Mouse (Mus musculus) heart, embryonic 11.5 days (tissue): Measurements from ENCODE around the gene Mybpc3. TPM values are rescaled to one million over a fixed set of nuclear protein-coding genes. Genes with fewer than 3 reads are reported as not detected.
"Not testable (repeated sequence)": the region's sequence is repeated elsewhere in the genome, so short reads cannot be mapped to it uniquely, and the experiment has no call there.

Experiments
- ATAC-seq: fragments of 200-750 bp; cut with Nextera tagmentation; replicated peaks from 2 replicates; pipeline ENCODE4 v1.8.0; 2017; ENCODE audit warnings: moderate library complexity; ENCODE audit not compliant: insufficient number of reproducible peaks, low FRiP score, low TSS enrichment
- H3K27ac ChIP-seq: fragments of 300-500 bp; sonication (generic); 2 replicates; pipeline ENCODE4 v1.5.1; 2014; ENCODE audit warnings: mild to moderate bottlenecking, low read depth, low read length
- H3K27me3 ChIP-seq: fragments of 300-500 bp; sonication (generic); 2 replicates; pipeline ENCODE4 v1.6.1; 2014; ENCODE audit warnings: mild to moderate bottlenecking, low read length, mixed read lengths; ENCODE audit not compliant: control insufficient read depth, insufficient read depth
- H3K36me3 ChIP-seq: fragments of 300-500 bp; sonication (generic); 2 replicates; pipeline ENCODE4 v1.6.1; 2014; ENCODE audit warnings: mild to moderate bottlenecking, low read length, moderate library complexity, mixed read lengths; ENCODE audit not compliant: control insufficient read depth, insufficient read depth
- H3K4me1 ChIP-seq: fragments of 300-500 bp; sonication (generic); 2 replicates; pipeline ENCODE4 v1.6.1; 2014; ENCODE audit warnings: low read length; ENCODE audit not compliant: control insufficient read depth, insufficient read depth
- H3K4me2 ChIP-seq: fragments of 300-500 bp; sonication (generic); 2 replicates; pipeline ENCODE4 v1.6.1; 2014; ENCODE audit warnings: mild to moderate bottlenecking, moderate library complexity
- H3K4me3 ChIP-seq: fragments of 300-500 bp; sonication (generic); 2 replicates; pipeline ENCODE4 v1.5.1; 2014; ENCODE audit warnings: low read depth, low read length
- H3K9ac ChIP-seq: fragments of 300-500 bp; sonication (generic); 2 replicates; pipeline ENCODE4 v1.6.1; 2014; ENCODE audit warnings: mild to moderate bottlenecking, low read depth, low read length, moderate library complexity
- H3K9me3 ChIP-seq: fragments of 300-500 bp; sonication (generic); replicated peaks from 2 replicates; pipeline ENCODE4 v1.6.1; 2016; ENCODE audit warnings: low read length; ENCODE audit not compliant: control insufficient read depth
- WGBS: fragments of 180-500 bp; shearing (Covaris S2); extraction: QIAGEN DNeasy Blood & Tissue Kit; methylation state at CpG from one replicate; pipeline ENCODE4 v1.1.7; 2014; ENCODE audit not compliant: insufficient replicate concordance; 5-methylcytosine and 5-hydroxymethylcytosine counted together
- polyA plus RNA-seq: library from polyadenylated mRNA; unstranded; fragments of >200 nt; fragmentation: Nextera tagmentation; extraction: Ambion mirVana; gene quantifications from 2 replicates; pipeline ENCODE4 v1.2.1, GENCODE M21; 2014

Gene Mybpc3
- polyA plus RNA-seq, 1 experiment from 2014 or later = 470 TPM

- no peak for ATAC-seq
- no peak overlapping the region for H3K4me2 ChIP-seq
- H3K4me3 ChIP-seq = no peak overlapping the region
- H3K4me1 ChIP-seq = peaks cover 7% of the 10 kb centered on the region
- no peaks in the 10 kb centered on the region for H3K27me3 ChIP-seq
- WGBS = 78% methylated on average over 2 of the region's 2 CpGs
- no peaks in the 10 kb centered on the region for H3K9me3 ChIP-seq
- no peaks in the 10 kb centered on the region for H3K36me3 ChIP-seq
- no peak overlapping the region for H3K27ac ChIP-seq
- 0 out of 2 replicates have a peak overlapping the region, but pooled peaks have one; percentile 16 for H3K9ac ChIP-seq
These were observed 19.8 kb upstream of the Mybpc3 start for GRCm38 (mm10) chr2:91098156-91098555.

GRCm38 (mm10) chr2:91101124-91101740 lies 16.7 kb upstream of the Mybpc3 start:
- 0 out of 2 replicates have a peak overlapping the region, but pooled peaks have one; percentile 34 for H3K9ac ChIP-seq
- ATAC-seq = peak; percentile 74; the same call in 1 of the 2 replicates
- no peak overlapping the region for H3K27ac ChIP-seq
- H3K4me2 ChIP-seq = no peak overlapping the region
- no peak overlapping the region for H3K4me3 ChIP-seq
- no peaks in the 10 kb centered on the region for H3K9me3 ChIP-seq
- H3K4me1 ChIP-seq = peaks cover 7% of the 10 kb centered on the region
- no peaks in the 10 kb centered on the region for H3K36me3 ChIP-seq
- no peaks in the 10 kb centered on the region for H3K27me3 ChIP-seq
- 7% methylated on average over 7 of the region's 7 CpGs for WGBS

GRCm38 (mm10) chr2:91108156-91108555 lies 9.8 kb upstream of the Mybpc3 start:
- Histone ChIP-seq H3K9me3 (no peaks in the 10 kb centered on the region), H3K36me3 (no peaks in the 10 kb centered on the region), H3K4me1 (peaks cover 7% of the 10 kb centered on the region), H3K27me3 (no peaks in the 10 kb centered on the region), H3K27ac (no peak overlapping the region), H3K9ac (no peak overlapping the region), H3K4me3 (no peak overlapping the region), H3K4me2 (no peak overlapping the region)
- no peak for ATAC-seq
- WGBS = 52% methylated on average over 3 of the region's 3 CpGs

- Histone ChIP-seq H3K4me1 (peaks cover 7% of the 10 kb centered on the region), H3K9ac (no peak overlapping the region), H3K4me3 (no peak overlapping the region), H3K27ac (no peak overlapping the region), H3K4me2 (no peak overlapping the region), H3K27me3 (no peaks in the 10 kb centered on the region), H3K36me3 (no peaks in the 10 kb centered on the region), H3K9me3 (no peaks in the 10 kb centered on the region)
- 81% methylated on average over 5 of the region's 5 CpGs for WGBS
- no peak for ATAC-seq
These were observed 8.7 kb upstream of the Mybpc3 start for GRCm38 (mm10) chr2:91109241-91109640.

DNA sequence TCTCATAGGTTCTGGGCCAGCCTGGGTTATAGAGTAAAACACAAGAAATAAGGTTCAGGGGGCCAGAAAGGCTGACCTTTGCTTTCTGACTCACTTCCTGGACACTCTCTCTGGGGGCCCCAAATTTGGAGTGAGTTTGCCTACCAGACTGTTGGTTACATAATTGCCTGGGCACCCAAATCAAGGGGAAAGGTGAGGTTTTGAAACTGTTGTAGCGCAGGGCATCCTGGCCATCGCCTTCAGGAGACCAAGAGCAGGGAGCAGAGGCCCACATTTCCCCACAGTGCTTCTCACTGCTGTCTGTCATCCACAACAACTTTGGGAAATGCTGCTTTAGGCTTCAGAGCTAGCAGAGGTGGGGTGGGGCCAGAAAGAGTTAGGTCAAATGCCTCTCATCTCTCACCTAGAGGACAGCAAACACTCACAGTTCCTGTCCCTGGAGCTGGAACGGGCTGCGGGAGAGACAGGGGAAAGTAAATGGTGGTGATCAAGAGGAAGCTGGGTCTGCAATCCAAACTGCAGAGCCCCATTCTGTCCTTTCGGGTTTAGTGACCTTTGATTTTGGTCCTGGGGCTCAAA lies 8.0 kb upstream of the Mybpc3 start:
- H3K4me1 ChIP-seq = peaks cover 7% of the 10 kb centered on the region
- no peak overlapping the region for H3K9ac ChIP-seq
- H3K27ac ChIP-seq = no peak overlapping the region
- no peaks in the 10 kb centered on the region for H3K36me3 ChIP-seq
- H3K9me3 ChIP-seq = no peaks in the 10 kb centered on the region
- no peak overlapping the region for H3K4me2 ChIP-seq
- 88% methylated on average over 5 of the region's 5 CpGs for WGBS
- H3K4me3 ChIP-seq = no peak overlapping the region
- ATAC-seq = no peak
- no peaks in the 10 kb centered on the region for H3K27me3 ChIP-seq

DNA sequence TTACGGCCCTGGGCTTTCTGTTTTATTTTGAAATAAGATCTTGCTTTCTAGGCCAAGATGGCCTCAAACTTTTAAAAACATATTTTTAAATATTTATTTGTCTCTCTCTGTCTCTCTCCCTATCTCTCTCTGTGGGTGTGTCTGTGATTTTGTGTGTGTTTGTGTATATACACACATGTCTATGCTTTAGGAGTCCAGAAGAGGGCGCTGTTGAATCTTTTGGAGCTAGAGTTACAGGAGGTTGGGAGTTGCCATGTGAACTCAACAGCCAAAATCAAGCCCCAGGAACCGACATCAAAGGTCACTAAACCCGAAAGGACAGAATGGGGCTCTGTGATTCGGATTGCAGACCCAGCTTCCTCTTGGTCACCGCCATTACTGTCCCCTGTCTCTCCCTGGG lies 7.5 kb upstream of the Mybpc3 start:
- no peaks in the 10 kb centered on the region for H3K36me3 ChIP-seq
- ATAC-seq = no peak
- no peak overlapping the region for H3K4me2 ChIP-seq
- H3K27ac ChIP-seq = no peak overlapping the region
- H3K9ac ChIP-seq = no peak overlapping the region
- no peaks in the 10 kb centered on the region for H3K27me3 ChIP-seq
- no peak overlapping the region for H3K4me3 ChIP-seq
- H3K4me1 ChIP-seq = peaks cover 7% of the 10 kb centered on the region
- no peaks in the 10 kb centered on the region for H3K9me3 ChIP-seq
- 73% methylated on average over 6 of the region's 6 CpGs for WGBS

GRCm38 (mm10) chr2:91111832-91112231 lies 6.1 kb upstream of the Mybpc3 start:
- not testable (repeated sequence) for H3K27me3 ChIP-seq, H3K27ac ChIP-seq, H3K4me2 ChIP-seq, ATAC-seq, H3K4me3 ChIP-seq, H3K9me3 ChIP-seq, H3K36me3 ChIP-seq, H3K9ac ChIP-seq
- H3K4me1 ChIP-seq = peaks cover 15% of the 10 kb centered on the region
- 94% methylated on average over 3 of the region's 3 CpGs for WGBS

GRCm38 (mm10) chr2:91112491-91112890 lies 5.5 kb upstream of the Mybpc3 start:
- ATAC-seq = no peak
- Histone ChIP-seq H3K9me3 (no peaks in the 10 kb centered on the region), H3K4me1 (peaks cover 21% of the 10 kb centered on the region), H3K4me2 (no peak overlapping the region), H3K4me3 (no peak overlapping the region), H3K9ac (no peak overlapping the region), H3K27ac (0 out of 2 replicates have a peak overlapping the region, but pooled peaks have one; percentile 29), H3K36me3 (no peaks in the 10 kb centered on the region), H3K27me3 (no peaks in the 10 kb centered on the region)
- whole genome bisulfite sequencing = 32% methylated on average over 4 of the region's 4 CpGs

GRCm38 (mm10) chr2:91113334-91113733 lies 4.6 kb upstream of the Mybpc3 start:
- 69% methylated on average over 10 of the region's 10 CpGs for WGBS
- H3K36me3 ChIP-seq = no peaks in the 10 kb centered on the region
- no peaks in the 10 kb centered on the region for H3K9me3 ChIP-seq
- no peak overlapping the region for H3K4me2 ChIP-seq
- H3K27ac ChIP-seq = no peak overlapping the region
- H3K4me3 ChIP-seq = no peak overlapping the region
- H3K9ac ChIP-seq = no peak overlapping the region
- no peak for ATAC-seq
- no peaks in the 10 kb centered on the region for H3K27me3 ChIP-seq
- H3K4me1 ChIP-seq = peaks cover 21% of the 10 kb centered on the region
